16 mouse cellular contexts compared by ENCODE assay signal in the genomic region with DNA sequence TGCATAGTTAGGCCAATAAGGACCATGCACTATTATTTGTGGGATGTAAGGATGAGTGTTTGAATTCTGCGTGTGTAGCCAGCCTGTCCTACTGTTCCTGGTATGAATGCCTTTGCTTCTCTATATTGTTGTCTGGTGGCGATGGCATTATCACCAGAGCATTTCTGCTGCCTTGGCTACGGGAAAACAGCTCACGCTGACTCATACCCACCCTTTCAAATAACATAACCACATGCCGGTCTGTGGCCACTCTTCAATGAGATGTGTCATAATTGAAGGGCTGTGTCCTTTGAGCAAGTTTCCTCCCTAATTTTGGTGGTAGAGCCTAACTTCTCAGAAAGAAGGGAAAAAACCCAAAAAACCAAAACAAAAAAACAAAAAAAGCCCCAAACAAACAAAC. TPM values are rescaled to one million over a fixed set of nuclear protein-coding genes. Genes with fewer than 3 reads are reported as not detected.
DNase-seq lines count a peak whose midpoint lies in the region; ATAC-seq and TF ChIP-seq lines count a peak whose summit lies in the region.
"Had no signal": no experiment of that assay in that cellular context is flagged by ENCODE, and none has a peak within 500 bp of the region (broad histone marks: within the 10 kb centered on the region; RNA-seq: fewer than 3 reads in every experiment).

No protein-coding gene starts in this region.

- peaks cover 4 to 24% of the 10 kb centered on the region in 2 experiments for H3K4me1 ChIP-seq in CH12.LX (ENCODE audit: control insufficient read depth in 1 of 2, insufficient read depth in 2 of 2)
- H3K4me1 ChIP-seq in liver, postnatal 0 days (ENCODE audit: insufficient read depth) = peaks cover 14% of the 10 kb centered on the region
- peaks cover 6% of the 10 kb centered on the region; the same call in 1 of the 2 replicates for H3K4me1 ChIP-seq in embryonic facial prominence, embryonic 10.5 days
- H3K4me1 ChIP-seq: stomach, embryonic 15.5 days had no signal

- no peaks in the 10 kb centered on the region for H3K9me3 ChIP-seq in CH12.LX (replicated peaks; ENCODE audit: low read length)
- H3K9me3 ChIP-seq in liver, postnatal 0 days (ENCODE audit: low read length) = no peaks in the 10 kb centered on the region
- no peaks in the 10 kb centered on the region for H3K9me3 ChIP-seq in embryonic facial prominence, embryonic 10.5 days
- H3K9me3 ChIP-seq: neural tube, embryonic 13.5 days; stomach, embryonic 15.5 days had no signal

- peaks cover 0 to 17% of the 10 kb centered on the region in 2 experiments for H3K36me3 ChIP-seq in CH12.LX (replicated peaks in 1 of 2; ENCODE audit: control insufficient read depth in 1 of 2, insufficient read depth in 1 of 2, low read length in 1 of 2)
- H3K36me3 ChIP-seq in liver, postnatal 0 days (replicated peaks; ENCODE audit: insufficient read depth, low read length) = no peaks in the 10 kb centered on the region
- H3K36me3 ChIP-seq in embryonic facial prominence, embryonic 10.5 days (replicated peaks) = no peaks in the 10 kb centered on the region
- H3K36me3 ChIP-seq: neural tube, embryonic 13.5 days; stomach, embryonic 15.5 days had no signal

- TF ChIP-seq RAD21 in CH12.LX (IDR thresholded peaks at IDR 0.05; ENCODE audit: low read depth, low read length) = no peak

- WGBS in liver, postnatal 0 days (ENCODE audit: insufficient replicate concordance) = 47% methylated on average over 5 of the region's 5 CpGs
- 85% methylated on average over 5 of the region's 5 CpGs for WGBS in embryonic facial prominence, embryonic 10.5 days

- no peak overlapping the region for H3K9ac ChIP-seq in CH12.LX (ENCODE audit: insufficient read depth, low read depth)
- no peak overlapping the region for H3K9ac ChIP-seq in liver, postnatal 0 days (replicated peaks)
- H3K9ac ChIP-seq: neural tube, embryonic 13.5 days; stomach, embryonic 15.5 days had no signal

- H3K4me3 ChIP-seq in CH12.LX (replicated peaks in 1 of 3; ENCODE audit: low read depth in 2 of 3, low read length in 2 of 3, poor library complexity in 1 of 3) = no peak overlapping the region
- H3K4me3 ChIP-seq in liver, postnatal 0 days (ENCODE audit: low read depth, low read length) = no peak overlapping the region
- no peak overlapping the region for H3K4me3 ChIP-seq in embryonic facial prominence, embryonic 10.5 days
- H3K4me3 ChIP-seq: neural tube, embryonic 13.5 days; stomach, embryonic 15.5 days had no signal

- TF ChIP-seq EP300 in CH12.LX (IDR thresholded peaks at IDR 0.05; ENCODE audit: low read length) = peak; percentile 40; the same call in 1 of the 2 replicates
- peak; percentile 23; the same call in 1 of the 2 replicates for TF ChIP-seq EP300 in liver, postnatal 0 days (IDR thresholded peaks at IDR 0.05; ENCODE audit: low read depth)

- TF ChIP-seq CTCF in CH12.LX (conservative IDR thresholded peaks at IDR 0.05 in 1 of 2, IDR thresholded peaks at IDR 0.05 in 1 of 2; ENCODE audit: low read depth in 2 of 2, low read length in 2 of 2) = no peak
- no peak for TF ChIP-seq CTCF in liver, postnatal 0 days (IDR thresholded peaks at IDR 0.05; ENCODE audit: low read depth)

- H3K79me2 ChIP-seq in CH12.LX (replicated peaks; ENCODE audit: control insufficient read depth, extremely low read depth, insufficient read depth, poor library complexity, severe bottlenecking) = no peaks in the 10 kb centered on the region; the same call in 1 of the 2 replicates

- no peak for TF ChIP-seq POLR2A in CH12.LX (IDR thresholded peaks at IDR 0.05; ENCODE audit: low read depth, low read length)

- ATAC-seq in liver, postnatal 0 days = peak; percentile 32; the same call in 1 of the 2 replicates

- H3K27ac ChIP-seq in CH12.LX (ENCODE audit: insufficient read depth, low read depth) = no peak overlapping the region
- no peak overlapping the region for H3K27ac ChIP-seq in liver, postnatal 0 days (ENCODE audit: low read depth)
- H3K27ac ChIP-seq in embryonic facial prominence, embryonic 10.5 days (replicated peaks) = no peak overlapping the region
- H3K27ac ChIP-seq: neural tube, embryonic 13.5 days; stomach, embryonic 15.5 days had no signal

- dilution Hi-C loops in CH12.LX (cut with MboI; ENCODE audit: extremely low pct_ligation_motif_present, extremely low pct_unique_long_range_greater_than_20kb, low sequenced_read_pairs) = no loop called here

- in situ Hi-C loops in CH12.LX (cut with MboI; ENCODE audit: low pct_ligation_motif_present, low pct_unique_long_range_greater_than_20kb, low sequenced_read_pairs) = no loop called here

- no peak overlapping the region for H3K4me2 ChIP-seq in CH12.LX (ENCODE audit: insufficient read depth, low read depth, poor library complexity, severe bottlenecking)
- no peak overlapping the region for H3K4me2 ChIP-seq in liver, postnatal 0 days (ENCODE audit: low read depth, low read length)
- H3K4me2 ChIP-seq: neural tube, embryonic 13.5 days; stomach, embryonic 15.5 days had no signal

- DNase-seq in 416B (ENCODE audit: low read depth) = peak; percentile 97
- peak; percentile 51 for DNase-seq in CH12.LX (ENCODE audit: extremely low read depth)
- peak; percentile 77 for DNase-seq in c-Kit-positive CD71-negative TER-119-negative erythroid progenitor cells, embryonic 14.5 days (ENCODE audit: low read depth)
- DNase-seq in liver, postnatal 0 days = no peak
- no peak for DNase-seq in spleen, postnatal 14 days (ENCODE audit: low spot score in 2 of 2)
- DNase-seq in embryonic facial prominence, embryonic 10.5 days (ENCODE audit: low spot score) = no peak
- no peak for DNase-seq in cerebellum, postnatal 10 days
- no peak for DNase-seq in layer of hippocampus, postnatal 36 days
- DNase-seq: cerebellum, adult 8-10 months; heart, adult 11 months; heart, postnatal 4 days; kidney, adult 8-10 months; right cerebral cortex, postnatal 14 days had no signal

- H3K27me3 ChIP-seq in CH12.LX (replicated peaks) = no peaks in the 10 kb centered on the region
- H3K27me3 ChIP-seq in liver, postnatal 0 days (ENCODE audit: insufficient read depth, low read length) = peaks cover 3% of the 10 kb centered on the region; the same call in 1 of the 2 replicates
- H3K27me3 ChIP-seq in embryonic facial prominence, embryonic 10.5 days (replicated peaks; ENCODE audit: low read depth, poor library complexity, severe bottlenecking) = peaks cover 14% of the 10 kb centered on the region

TF ChIP-seq in CH12.LX, 34 proteins besides CTCF, POLR2A, EP300 and RAD21:
- TF ChIP-seq CHD1 (IDR thresholded peaks at IDR 0.05; ENCODE audit: low read depth, low read length) = no peak
- 0 out of 2 replicates have a peak, but pooled peaks have one; percentile 11 for TF ChIP-seq ETS1 (conservative IDR thresholded peaks at IDR 0.05; ENCODE audit: low read depth, low read length)
- no peak for TF ChIP-seq E2F4 (IDR thresholded peaks at IDR 0.05; ENCODE audit: insufficient replicate concordance, low read depth, low read length)
- TF ChIP-seq SIN3A (IDR thresholded peaks at IDR 0.05; ENCODE audit: low read length) = no peak; the same call in 1 of the 2 replicates
- no peak for TF ChIP-seq USF1 (IDR thresholded peaks at IDR 0.05; ENCODE audit: low read depth, low read length)
- TF ChIP-seq TCF12 (IDR thresholded peaks at IDR 0.05; ENCODE audit: low read depth, low read length) = no peak
- TF ChIP-seq BHLHE40 (IDR thresholded peaks at IDR 0.05; ENCODE audit: low read depth, low read length) = 0 out of 2 replicates have a peak, but pooled peaks have one; percentile 28
- no peak for TF ChIP-seq MEF2A (IDR thresholded peaks at IDR 0.05; ENCODE audit: borderline replicate concordance, low read depth, low read length)
- no peak for TF ChIP-seq SMC3 (IDR thresholded peaks at IDR 0.05; ENCODE audit: low read depth, low read length)
- TF ChIP-seq RCOR1 (conservative IDR thresholded peaks at IDR 0.05; ENCODE audit: low read depth, low read length) = no peak
- TF ChIP-seq MAX (IDR thresholded peaks at IDR 0.05; ENCODE audit: low read length) = no peak
- TF ChIP-seq ZKSCAN1 (IDR thresholded peaks at IDR 0.05; ENCODE audit: borderline replicate concordance, low read depth, low read length) = no peak
- no peak for TF ChIP-seq KAT2A (IDR thresholded peaks at IDR 0.05; ENCODE audit: insufficient replicate concordance, low read length)
- TF ChIP-seq IRF4 (IDR thresholded peaks at IDR 0.05; ENCODE audit: low read depth, low read length) = peak; percentile 77; the same call in 1 of the 2 replicates
- no peak for TF ChIP-seq UBTF (IDR thresholded peaks at IDR 0.05; ENCODE audit: low read depth, low read length)
- TF ChIP-seq ZNF384 (IDR thresholded peaks at IDR 0.05; ENCODE audit: low read depth, low read length) = no peak
- no peak for TF ChIP-seq JUN (IDR thresholded peaks at IDR 0.05; ENCODE audit: insufficient read depth, low read depth, low read length)
- no peak for TF ChIP-seq POLR2AphosphoS2 (IDR thresholded peaks at IDR 0.05; ENCODE audit: low read depth, low read length)
- no peak for TF ChIP-seq MAFK (IDR thresholded peaks at IDR 0.05; ENCODE audit: insufficient replicate concordance, low read length)
- no peak for TF ChIP-seq HCFC1 (IDR thresholded peaks at IDR 0.05; ENCODE audit: low read depth, low read length)
- TF ChIP-seq ZC3H11A (IDR thresholded peaks at IDR 0.05; ENCODE audit: low read depth, low read length) = no peak
- TF ChIP-seq MXI1 (IDR thresholded peaks at IDR 0.05; ENCODE audit: low read depth, low read length) = no peak
- TF ChIP-seq TBP (conservative IDR thresholded peaks at IDR 0.05; ENCODE audit: low read depth, low read length) = no peak

RNA-seq across cellular contexts. Expression of gene Slc2a3, which starts 42.7 kb away (rescaled TPM):
- total RNA-seq in CH12.LX (2012; rRNA removed) = 27.8 and 38.3 TPM in 2 replicates
- 29.7 and 32.4 TPM in 2 replicates for total RNA-seq in CH12.LX (2014; rRNA removed)
- 23.7 and 28.8 TPM in 2 replicates for polyA plus RNA-seq in CH12.LX (2012; ENCODE audit: insufficient read length, low read depth)
- 7.3 and 8.5 TPM in 2 replicates for polyA plus RNA-seq in liver, postnatal 0 days (2015; fragmentation: Nextera tagmentation; extraction: Ambion mirVana)
- 55.4 and 68.4 TPM in 2 replicates for polyA plus RNA-seq in embryonic facial prominence, embryonic 10.5 days (2016; fragmentation: Nextera tagmentation; extraction: Ambion mirVana)
- total RNA-seq in layer of hippocampus, postnatal 36 days (2021) = 100 to 1,000 TPM; 110 to 121 TPM

RNA-seq across cellular contexts. Expression of gene Nanog, which starts 51.4 kb away (rescaled TPM):
- total RNA-seq in CH12.LX (2012; rRNA removed) (not detected in 2 replicates), CH12.LX (2014; rRNA removed) (not detected in 2 replicates)
- 0.12 and 0.27 TPM in 2 replicates for polyA plus RNA-seq in CH12.LX (2012; ENCODE audit: insufficient read length, low read depth)
- polyA plus RNA-seq in liver, postnatal 0 days (2015; fragmentation: Nextera tagmentation; extraction: Ambion mirVana) = not detected in 2 replicates
- 0.26 TPM in 1 of 2 replicates, not detected in the other for polyA plus RNA-seq in embryonic facial prominence, embryonic 10.5 days (2016; fragmentation: Nextera tagmentation; extraction: Ambion mirVana)
- not detected for total RNA-seq in layer of hippocampus, postnatal 36 days (2021)
- total RNA-seq: liver, adult 2 months had no signal
- polyA plus RNA-seq: liver, adult 2 months had no signal

Comparison
In these comparisons a context has a peak if more than half of its experiments do, and no peak if none do; other contexts are left out.
1. DNase-seq: peak in 416B (single experiment), CH12.LX (single experiment) and c-Kit-positive CD71-negative TER-119-negative erythroid progenitor cells, embryonic 14.5 days (single experiment); none in liver, postnatal 0 days (single experiment), spleen, postnatal 14 days (0 of 2), embryonic facial prominence, embryonic 10.5 days (single experiment), cerebellum, postnatal 10 days (0 of 2) and layer of hippocampus, postnatal 36 days (0 of 2).